Mouse (Mus musculus) kidney, adult 8-10 months (tissue): Measurements from ENCODE around the gene S1pr4.
A peak's percentile ranks its signal among the peaks of the same experiment; 100 is the strongest.

Source experiments
- DNase-seq, 2 experiments: peaks; one replicate each; pipeline ENCODE4 v3.0.0; 2022

The S1pr4 gene

DNA sequence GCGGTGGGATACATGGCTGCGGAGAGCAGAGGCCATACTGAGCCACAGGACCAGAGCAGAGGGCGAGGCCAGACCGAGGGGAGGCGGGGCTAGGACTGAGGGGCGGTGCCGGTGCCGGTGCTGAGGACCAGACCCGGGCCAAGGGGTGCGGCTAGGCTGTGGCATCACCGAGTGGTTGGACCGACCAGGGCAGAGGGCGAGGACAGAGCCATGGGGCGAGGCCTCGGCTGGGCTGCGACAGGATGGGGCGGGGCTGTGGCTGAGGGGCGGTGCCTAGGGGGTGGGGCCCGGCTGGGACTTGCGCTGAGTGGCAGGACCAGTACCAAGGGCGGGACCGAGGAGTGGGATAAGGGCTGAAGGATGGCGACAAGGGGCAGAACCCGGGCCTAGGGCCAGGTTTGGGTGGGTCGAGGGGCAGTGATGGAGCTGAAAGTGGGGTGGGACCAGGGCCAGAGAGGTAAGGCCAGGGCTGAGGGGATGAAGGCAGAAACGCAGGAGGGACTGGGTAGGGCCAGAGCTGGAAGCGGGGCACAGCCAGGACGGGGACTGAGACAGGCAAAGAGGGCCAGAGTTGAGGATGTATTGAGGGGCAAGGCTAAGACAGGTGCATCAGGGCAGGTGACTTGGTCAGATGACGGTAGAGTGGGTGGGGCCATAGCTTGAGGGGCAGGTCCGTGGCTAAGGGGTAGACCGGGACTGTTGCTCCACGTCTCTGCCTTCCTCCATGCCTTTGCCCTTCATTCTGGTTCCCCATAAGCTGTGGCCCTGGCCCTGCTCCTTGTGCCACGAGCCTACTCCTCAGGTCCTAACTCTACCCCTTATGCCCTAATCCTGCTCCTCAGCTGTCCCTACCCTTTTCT lies 35.3 kb downstream of the S1pr4 start:
- peak; percentile 30 to 38 for DNase-seq

DNA sequence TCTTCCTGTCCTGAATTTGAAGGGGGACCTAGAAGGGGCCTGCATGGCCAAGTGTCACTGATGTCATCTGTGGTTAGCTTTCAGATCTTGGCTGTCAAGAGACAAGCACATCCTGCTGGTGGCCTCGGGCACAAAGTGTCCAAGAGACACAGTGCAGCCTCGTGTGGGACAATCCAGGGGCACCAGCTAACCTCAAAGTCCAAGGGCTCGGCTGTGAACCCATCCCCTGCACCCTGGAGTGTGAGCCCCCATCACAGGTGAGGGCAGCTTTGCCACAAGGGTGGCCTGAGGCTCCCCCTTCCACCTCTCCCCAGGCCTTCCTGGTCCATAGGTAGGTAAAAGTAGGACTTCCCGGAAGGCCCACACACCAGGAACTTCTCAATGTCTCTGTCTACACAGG lies 36.4 kb downstream of the S1pr4 start:
- no peak for DNase-seq

DNA sequence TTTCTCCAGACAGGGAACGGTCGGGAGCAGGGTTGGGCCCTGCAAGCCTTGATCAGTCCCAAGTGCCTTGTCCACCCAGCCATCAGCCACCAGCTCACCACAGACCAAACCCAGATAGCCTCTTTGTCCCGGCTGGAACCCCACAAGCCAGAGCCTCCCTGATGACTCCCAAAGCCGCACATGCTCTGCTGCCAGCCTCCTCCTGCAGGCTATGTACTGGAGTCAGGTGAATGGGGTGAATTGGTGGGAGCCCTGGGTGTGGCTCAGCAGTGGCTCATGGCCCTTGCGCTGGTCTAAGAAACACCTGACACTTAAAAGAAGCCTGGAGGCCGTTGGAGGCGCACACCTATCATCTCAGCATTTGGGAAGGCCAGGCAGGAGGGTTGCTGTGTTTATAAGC lies 37.0 kb downstream of the S1pr4 start:
- no peak for DNase-seq

DNA sequence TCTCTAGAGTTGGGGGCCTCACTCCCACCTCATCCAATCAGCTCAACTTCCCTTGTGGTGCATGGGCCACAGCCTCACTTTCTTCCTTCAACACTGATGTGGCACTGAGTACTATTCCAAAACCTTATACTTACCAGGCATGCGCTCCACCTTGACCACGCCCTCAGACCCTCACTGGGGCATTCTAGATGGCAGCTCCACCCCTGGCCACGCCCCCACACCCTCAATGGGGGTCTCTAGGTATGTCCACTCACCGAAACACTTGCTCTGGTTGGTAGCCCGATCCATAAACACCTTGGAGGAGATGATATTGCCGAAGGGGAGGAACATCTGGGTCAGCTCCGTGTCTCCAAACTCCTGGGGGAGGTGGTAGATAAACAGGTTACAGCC lies 37.5 kb downstream of the S1pr4 start:
- DNase-seq, result no peak

DNA sequence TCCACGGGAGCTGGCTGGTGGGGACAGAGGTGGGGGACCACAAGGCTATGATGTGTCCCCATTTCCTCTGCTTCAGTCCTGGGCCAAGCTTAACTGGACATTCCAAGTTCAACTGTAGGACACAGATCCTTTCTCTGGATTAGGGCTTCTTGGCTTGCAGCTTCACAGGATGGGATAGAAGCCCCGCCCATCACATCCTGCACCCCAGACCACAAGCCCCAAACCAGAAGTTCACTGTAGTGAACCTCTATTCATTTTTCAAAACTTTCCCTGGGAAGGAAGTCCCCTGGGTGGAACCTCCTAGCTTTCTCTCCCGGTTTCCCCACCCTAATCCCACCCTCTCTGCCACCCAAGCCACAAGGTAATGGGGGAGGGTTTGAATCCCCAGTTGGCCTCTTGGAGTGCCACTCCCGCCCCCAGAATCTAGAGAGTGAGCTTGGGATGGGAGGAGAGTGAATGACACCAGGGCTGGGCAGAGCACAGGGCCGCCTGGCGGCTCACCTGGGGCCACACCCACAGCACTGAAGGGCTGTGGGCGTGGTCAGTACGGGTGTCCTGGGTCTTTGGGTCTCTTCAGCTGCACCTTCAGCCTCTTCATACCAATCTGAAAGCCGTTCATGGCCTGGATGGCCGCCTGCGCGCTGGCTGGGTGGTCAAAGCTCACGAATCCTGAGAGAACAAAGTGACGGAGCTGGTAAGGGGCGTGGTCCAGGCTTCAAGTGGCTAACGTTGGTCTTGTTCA lies 38.1 kb downstream of the S1pr4 start:
- no peak for DNase-seq

DNA sequence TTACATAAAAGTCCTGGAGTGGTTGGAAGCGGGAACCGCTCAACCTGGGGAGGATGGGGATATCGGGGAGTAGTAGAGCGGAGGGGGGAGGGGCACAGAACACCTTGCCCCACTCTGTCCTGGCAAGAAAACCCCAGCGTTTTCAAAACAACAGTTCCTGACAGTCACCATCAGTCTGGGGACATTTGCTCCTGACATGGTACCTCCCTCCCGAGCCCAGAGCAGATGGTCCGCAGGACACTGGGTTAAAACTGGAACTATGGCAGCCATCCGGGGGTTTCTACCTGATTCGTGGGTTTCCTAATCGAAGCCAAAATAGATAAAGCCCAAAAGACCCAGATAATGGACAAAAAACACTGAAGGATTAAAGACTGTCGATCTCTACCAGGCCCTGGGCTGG lies 39.0 kb downstream of the S1pr4 start:
- DNase-seq, result no peak

DNA sequence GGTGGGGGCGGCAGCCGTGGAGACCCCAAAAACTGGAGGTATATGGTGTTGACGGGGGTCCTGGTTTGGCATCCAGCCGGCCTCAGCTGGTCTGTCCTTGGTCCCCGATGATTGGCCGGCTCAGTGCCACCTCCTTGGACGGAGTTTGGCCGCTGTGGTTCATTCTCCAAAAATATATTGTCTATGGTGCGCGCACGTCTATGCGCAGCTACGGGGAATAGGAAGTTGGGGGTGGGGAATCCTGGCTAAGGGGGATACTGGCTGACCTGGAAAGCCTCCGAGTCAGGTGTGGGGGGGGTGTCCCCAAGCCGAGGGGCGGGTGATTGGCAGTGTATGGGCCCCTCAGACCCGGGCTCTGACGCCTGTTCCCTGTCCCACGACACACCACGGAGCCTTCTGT lies 39.5 kb downstream of the S1pr4 start:
- DNase-seq, result no peak

DNA sequence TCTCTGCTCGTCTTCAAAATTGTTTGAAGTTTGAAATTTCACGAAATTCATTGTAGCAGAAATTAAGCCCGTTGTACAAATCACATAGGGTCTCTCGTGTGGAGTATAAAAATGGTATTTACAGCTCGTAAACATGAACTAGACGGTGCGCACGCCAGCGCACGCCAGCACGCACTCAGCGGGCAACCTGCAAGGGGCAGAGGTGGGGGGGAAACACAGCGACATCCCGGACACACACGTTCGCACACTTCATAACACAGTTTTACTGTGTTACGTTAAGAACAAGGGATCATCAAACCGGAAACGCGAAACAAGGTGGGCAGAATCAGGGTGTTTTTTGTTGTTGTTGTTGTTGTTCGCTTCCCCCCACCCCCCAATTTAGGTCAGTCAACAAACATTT lies 40.5 kb downstream of the S1pr4 start:
- no peak for DNase-seq

DNA sequence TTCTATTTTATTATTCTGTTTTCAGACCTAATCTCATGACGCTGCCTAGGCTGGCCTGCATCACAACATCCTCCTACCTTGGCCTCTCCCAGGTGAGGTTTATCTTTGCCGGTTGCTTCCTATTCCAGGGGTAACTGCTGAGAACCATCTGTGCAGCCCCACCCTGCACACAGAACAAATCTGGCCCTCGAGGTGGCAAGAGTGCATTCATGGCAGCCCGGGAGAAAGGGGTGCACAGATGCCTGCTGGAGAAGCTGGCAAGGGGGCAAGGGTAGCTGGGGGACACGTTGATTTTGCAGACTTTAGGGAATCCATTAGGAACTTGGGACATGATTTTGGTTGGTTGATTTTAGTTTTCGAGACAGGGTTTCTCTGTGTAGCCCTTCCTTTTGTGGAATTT lies 41.7 kb downstream of the S1pr4 start:
- DNase-seq, result no peak

DNA sequence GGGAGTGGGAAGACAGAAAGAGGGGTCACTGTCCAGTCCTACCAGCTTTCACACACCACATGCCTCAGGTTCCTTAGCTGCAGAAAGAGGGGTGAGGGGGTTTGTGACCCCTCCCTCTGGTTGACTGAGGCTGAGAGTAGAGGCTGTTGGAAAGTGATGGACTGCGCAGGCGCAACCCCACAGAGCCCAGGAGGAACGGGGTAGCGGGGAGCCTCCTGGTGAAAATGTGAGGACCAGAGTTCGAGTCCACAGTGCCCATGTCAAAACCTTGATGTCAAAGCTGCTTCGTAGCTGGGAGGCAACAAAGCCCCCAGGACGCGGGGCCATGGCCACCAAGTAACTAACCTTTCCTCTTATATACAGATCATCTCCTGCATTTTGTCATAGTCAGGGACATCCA lies 42.3 kb downstream of the S1pr4 start:
- DNase-seq, result no peak

DNA sequence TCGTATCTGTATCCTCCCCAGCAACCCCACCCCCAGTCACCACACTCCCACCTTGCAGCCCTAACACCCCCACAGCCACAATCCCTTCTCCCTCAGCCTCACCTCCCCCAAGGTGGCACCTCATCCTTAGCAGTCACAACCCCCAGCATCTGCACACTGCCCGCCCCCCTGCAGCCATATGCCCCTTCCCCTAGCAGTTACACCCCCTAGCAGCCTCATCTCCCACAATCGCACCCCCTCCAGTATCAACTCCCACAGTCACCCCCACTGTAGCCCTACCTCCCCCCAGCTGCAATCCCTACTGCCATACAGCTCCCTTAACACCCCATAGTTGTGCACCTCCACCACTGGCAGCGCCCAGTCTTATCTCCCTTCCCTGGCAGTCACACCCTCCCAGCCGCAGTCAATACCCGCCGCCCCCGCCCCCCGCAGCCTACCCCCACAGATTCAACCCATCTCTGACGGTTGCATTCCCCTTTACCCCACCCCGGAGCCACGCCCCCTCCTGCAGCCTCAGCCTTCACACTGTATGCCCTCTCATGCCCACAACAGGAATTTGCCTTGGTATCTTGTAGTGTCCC lies 42.9 kb downstream of the S1pr4 start:
- no peak for DNase-seq

DNA sequence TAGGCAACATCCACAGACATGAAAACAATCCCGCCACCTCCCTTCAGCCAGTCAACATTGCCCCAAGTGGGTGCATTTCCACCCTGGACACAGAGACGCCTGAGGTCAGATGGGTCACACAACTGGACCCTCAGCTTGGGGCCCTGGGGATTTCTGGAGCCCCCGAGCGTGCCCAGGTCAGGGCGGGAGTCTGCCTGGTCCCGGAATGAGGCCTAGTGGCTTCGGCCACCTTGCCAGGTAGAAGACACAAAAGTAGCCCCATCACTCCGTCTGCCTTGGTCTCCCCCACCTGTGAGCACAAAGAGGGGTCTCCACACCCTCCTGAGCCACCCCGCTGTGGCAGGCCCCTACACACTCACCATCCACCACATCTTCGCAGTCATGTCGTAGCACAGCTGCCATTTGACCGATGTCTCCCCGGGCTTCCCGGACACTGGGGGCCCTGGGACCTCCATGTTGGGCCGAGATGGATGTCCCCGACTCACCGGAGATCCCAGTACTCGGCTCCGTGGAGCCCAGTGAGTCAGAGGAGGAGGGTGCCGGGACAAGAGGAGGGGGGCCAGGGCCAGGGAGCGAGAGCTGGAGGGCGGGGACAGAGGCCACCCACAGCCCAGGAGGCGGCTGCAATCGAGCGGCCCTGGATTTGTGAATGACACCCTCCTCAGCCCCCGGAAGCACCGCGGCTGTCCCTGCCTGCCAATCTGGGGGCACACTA lies 44.6 kb downstream of the S1pr4 start, which contains the start of gene Nfic:
Nfic (minus strand) TSS at position 455 of the 715 bp plus-strand sequence.
- no peak for DNase-seq

DNA sequence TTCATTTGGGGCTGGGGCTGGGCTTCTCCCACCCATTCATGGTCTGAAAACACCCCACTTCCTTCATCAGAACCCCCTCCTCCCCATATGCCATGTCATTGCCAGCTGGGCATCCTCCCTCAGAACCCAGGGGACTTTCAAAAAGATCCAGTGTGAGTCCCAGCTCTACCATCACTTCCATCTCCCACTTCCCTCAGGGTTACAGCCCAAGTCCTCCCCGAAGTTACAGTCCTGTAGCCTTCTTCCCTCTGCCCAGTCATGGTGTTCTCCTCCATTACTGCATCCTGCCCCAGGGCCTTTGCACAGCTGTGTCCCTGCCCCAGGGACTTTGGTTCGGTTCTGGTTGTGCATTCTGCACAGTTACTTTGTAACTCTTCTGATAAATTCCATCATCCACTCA lies 45.8 kb downstream of the S1pr4 start:
- no peak for DNase-seq

DNA sequence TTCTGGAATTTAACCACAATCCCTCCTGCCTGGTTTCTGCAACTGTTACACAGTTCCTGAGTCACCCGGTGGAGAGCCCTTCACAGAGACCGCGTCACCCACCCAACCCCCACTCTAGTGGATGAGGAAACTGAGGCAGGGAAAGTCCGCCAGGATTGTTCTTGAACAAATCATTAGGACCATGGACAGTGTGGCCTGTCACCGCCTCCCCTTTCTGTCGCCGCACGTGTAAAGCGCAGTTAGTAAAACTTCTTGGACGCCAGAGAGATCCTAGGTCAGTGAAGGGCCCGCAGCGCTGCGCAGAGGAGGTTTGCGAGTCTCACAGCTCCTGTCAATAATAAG lies 47.0 kb downstream of the S1pr4 start:
- DNase-seq, result no peak

DNA sequence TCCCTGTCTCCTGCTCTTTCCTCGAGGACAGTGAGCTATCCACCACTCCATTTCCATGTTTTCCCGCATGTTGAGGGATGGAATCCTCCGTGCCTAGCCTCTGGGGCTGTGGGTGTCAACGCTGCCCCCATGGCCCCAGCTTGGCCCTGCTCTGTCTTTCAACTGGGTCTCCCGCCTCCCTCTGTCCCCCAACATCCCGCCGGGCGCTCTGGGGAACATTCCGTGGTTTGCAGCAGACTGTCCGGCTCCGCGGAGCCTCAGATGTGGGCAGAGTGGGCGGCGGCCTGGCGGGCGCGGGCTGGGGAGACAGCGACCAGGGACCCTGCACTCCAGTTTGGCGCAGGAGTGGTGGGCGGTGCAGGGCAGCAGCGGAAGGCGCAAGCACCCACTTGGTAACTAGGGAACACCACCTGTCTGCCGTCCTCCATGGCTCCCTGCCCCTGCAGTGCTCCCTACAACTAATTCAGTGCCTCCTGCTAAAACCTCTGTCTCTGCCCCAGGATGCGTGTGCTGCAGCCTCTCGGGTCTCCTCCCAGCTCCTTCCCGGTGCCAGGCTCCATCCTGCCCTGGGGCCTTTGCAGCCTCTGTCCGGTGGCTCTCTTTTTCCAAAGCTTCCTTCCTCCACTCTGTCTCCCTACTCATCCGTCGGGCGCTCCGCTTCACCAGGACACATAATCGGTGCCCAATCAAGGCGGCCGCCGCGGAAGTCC lies 47.5 kb downstream of the S1pr4 start:
- no peak for DNase-seq

DNA sequence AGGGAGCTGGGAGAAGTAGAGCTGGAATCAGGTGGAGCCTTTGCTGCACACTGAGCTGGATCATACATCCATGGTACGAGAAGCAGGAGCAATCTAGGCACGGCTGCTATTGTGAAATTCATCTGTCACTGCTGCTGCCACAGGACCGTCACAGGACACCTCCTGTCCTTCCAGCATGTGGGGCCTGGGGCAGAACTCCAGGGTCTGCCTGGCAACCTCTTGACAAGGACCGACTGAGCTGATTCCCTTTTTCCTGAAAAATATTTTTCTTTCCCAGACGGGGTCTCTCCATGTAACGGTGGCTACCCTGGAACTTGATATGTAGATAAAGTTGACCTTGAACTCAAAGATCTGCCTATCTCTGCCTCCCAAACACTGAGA lies 48.6 kb downstream of the S1pr4 start:
- DNase-seq, result no peak

DNA sequence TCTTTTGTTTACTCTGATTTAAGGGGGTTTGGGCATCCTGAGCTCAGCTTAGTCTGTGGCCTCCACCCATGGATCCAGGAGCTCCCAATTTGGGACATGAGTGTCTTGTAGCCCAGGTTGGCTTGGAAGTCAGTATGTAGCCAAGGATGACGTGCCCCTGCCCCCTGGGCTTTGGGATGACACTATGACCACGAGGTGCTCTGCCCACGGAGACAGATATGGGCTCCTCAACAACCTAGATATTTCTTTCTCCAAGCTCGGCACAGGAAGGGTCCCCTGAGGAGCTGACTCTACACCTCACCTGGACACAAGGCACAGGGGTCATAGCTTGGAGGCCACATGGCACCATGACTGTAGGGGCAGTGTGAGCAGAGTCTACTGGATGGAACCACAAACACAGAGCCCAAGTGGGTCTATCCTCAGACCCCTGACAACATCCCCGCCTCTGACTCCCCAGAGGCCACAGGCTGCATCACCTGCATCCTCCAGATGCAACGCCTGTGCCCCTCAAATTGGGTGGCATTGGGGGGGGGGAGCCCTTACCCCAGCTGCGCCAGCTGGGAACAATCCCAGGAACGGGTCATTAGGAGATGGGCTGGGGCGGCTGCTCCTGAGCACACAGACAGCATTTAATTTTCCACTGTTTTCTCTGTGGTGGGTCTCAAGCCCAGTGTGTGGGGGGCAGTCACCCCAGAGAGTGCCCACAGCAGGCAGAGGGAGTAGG lies 49.1 kb downstream of the S1pr4 start:
- no peak for DNase-seq

DNA sequence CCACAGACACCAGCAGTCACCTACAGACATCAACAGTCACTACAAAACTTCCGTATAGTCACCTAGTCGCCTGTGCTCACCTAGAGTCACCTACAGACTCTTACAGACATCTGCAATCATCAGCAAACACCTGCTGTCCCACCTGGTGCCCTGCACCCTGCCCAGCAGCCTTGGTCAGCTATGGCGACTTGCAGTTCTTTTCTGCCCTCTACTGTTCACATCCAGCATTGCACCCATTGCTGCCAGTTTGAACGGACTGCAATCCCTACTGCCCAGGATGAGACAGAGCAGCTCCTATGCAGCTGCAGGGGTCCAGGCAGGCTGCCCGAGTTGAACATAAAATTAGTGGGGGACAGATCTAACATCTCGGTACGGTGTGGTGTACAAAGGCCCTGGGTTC lies 49.8 kb downstream of the S1pr4 start:
- DNase-seq, result peak; percentile 75 to 88
